Comparison of ENCODE assay signal across 13 mouse cellular contexts in genomic region chr2:120646777-120647176, GRCm38 (mm10). TPM values are rescaled to one million over a fixed set of nuclear protein-coding genes. Genes with fewer than 3 reads are reported as not detected.
DNase-seq lines count a peak whose midpoint lies in the region; ATAC-seq and TF ChIP-seq lines count a peak whose summit lies in the region.
"Had no signal": no experiment of that assay in that cellular context is flagged by ENCODE, and none has a peak within 500 bp of the region (broad histone marks: within the 10 kb centered on the region; RNA-seq: fewer than 3 reads in every experiment).

No protein-coding gene starts in this region.

- no peak overlapping the region for H3K9ac ChIP-seq in limb, embryonic 14.5 days (ENCODE audit: low read depth, low read length, severe bottlenecking)
- no peak overlapping the region for H3K9ac ChIP-seq in embryonic facial prominence, embryonic 15.5 days
- H3K9ac ChIP-seq: intestine, embryonic 15.5 days; liver, embryonic 13.5 days had no signal

- no peaks in the 10 kb centered on the region for H3K9me3 ChIP-seq in limb, embryonic 14.5 days (ENCODE audit: control insufficient read depth, low read length)
- H3K9me3 ChIP-seq in limb, embryonic 10.5 days (replicated peaks), result no peaks in the 10 kb centered on the region
- no peaks in the 10 kb centered on the region for H3K9me3 ChIP-seq in embryonic facial prominence, embryonic 15.5 days (replicated peaks)
- H3K9me3 ChIP-seq: forebrain, embryonic 10.5 days; hindbrain, embryonic 10.5 days; intestine, embryonic 15.5 days; liver, embryonic 13.5 days had no signal

- DNase-seq in limb, embryonic 14.5 days (ENCODE audit: low spot score), result peak; percentile 37
- DNase-seq in limb, embryonic 10.5 days (ENCODE audit: low spot score), result no peak
- DNase-seq in heart, postnatal 14 days, result peak; percentile 45 to 56
- peak; percentile 54 to 84 for DNase-seq in lung, postnatal 4 days
- no peak for DNase-seq in adrenal gland, postnatal 25 days
- DNase-seq: adrenal gland, postnatal 36 days; kidney, postnatal 36 days; liver, embryonic 13.5 days had no signal

- no peaks in the 10 kb centered on the region for H3K4me1 ChIP-seq in limb, embryonic 14.5 days (ENCODE audit: control insufficient read depth, insufficient read depth, low read length)
- no peaks in the 10 kb centered on the region for H3K4me1 ChIP-seq in limb, embryonic 10.5 days
- peaks cover under 1% of the 10 kb centered on the region; the same call in 1 of the 2 replicates for H3K4me1 ChIP-seq in embryonic facial prominence, embryonic 15.5 days
- H3K4me1 ChIP-seq: forebrain, embryonic 10.5 days; hindbrain, embryonic 10.5 days; intestine, embryonic 15.5 days; liver, embryonic 13.5 days had no signal

- no peak overlapping the region for H3K27ac ChIP-seq in limb, embryonic 14.5 days (replicated peaks; ENCODE audit: low read depth, low read length)
- H3K27ac ChIP-seq in limb, embryonic 10.5 days, result no peak overlapping the region
- no peak overlapping the region for H3K27ac ChIP-seq in embryonic facial prominence, embryonic 15.5 days (replicated peaks)
- H3K27ac ChIP-seq: forebrain, embryonic 10.5 days; hindbrain, embryonic 10.5 days; intestine, embryonic 15.5 days; liver, embryonic 13.5 days had no signal

- H3K27me3 ChIP-seq in limb, embryonic 14.5 days (ENCODE audit: control insufficient read depth, insufficient read depth, low read length), result no peaks in the 10 kb centered on the region
- H3K27me3 ChIP-seq in limb, embryonic 10.5 days (ENCODE audit: low read depth, poor library complexity, severe bottlenecking), result no peaks in the 10 kb centered on the region
- no peaks in the 10 kb centered on the region for H3K27me3 ChIP-seq in embryonic facial prominence, embryonic 15.5 days
- H3K27me3 ChIP-seq: intestine, embryonic 15.5 days had no signal

- no peak overlapping the region for H3K4me3 ChIP-seq in limb, embryonic 14.5 days (replicated peaks; ENCODE audit: low read length)
- H3K4me3 ChIP-seq in limb, embryonic 10.5 days, result no peak overlapping the region
- H3K4me3 ChIP-seq in embryonic facial prominence, embryonic 15.5 days (replicated peaks), result no peak overlapping the region
- H3K4me3 ChIP-seq: forebrain, embryonic 10.5 days; hindbrain, embryonic 10.5 days; intestine, embryonic 15.5 days; liver, embryonic 13.5 days had no signal

- TF ChIP-seq POLR2A in limb, embryonic 14.5 days (IDR thresholded peaks at IDR 0.05; ENCODE audit: borderline replicate concordance, extremely low read depth, insufficient read depth, insufficient read length), result no peak

- WGBS in limb, embryonic 14.5 days, result 47% methylated on average over 4 of the region's 4 CpGs
- WGBS in limb, embryonic 10.5 days, result 57% methylated on average over 4 of the region's 4 CpGs
- 25% methylated on average over 4 of the region's 4 CpGs for WGBS in embryonic facial prominence, embryonic 15.5 days

- H3K36me3 ChIP-seq in limb, embryonic 14.5 days (ENCODE audit: control insufficient read depth, insufficient read depth, low read length), result no peaks in the 10 kb centered on the region
- no peaks in the 10 kb centered on the region for H3K36me3 ChIP-seq in limb, embryonic 10.5 days
- H3K36me3 ChIP-seq in embryonic facial prominence, embryonic 15.5 days, result no peaks in the 10 kb centered on the region
- H3K36me3 ChIP-seq: forebrain, embryonic 10.5 days; hindbrain, embryonic 10.5 days; intestine, embryonic 15.5 days; liver, embryonic 13.5 days had no signal

- intact Hi-C loops in heart, postnatal 14 days (cut with DNase I), result no loop called here

- no peak for ATAC-seq in limb, embryonic 14.5 days (ENCODE audit: low FRiP score, low read depth)
- 0 out of 2 replicates have a peak, but pooled peaks have one; percentile 63 for ATAC-seq in embryonic facial prominence, embryonic 15.5 days (ENCODE audit: insufficient number of reproducible peaks, low FRiP score, low TSS enrichment, low read depth)
- no peak for ATAC-seq in monocyte, adult 5-6 weeks (replicated peaks; ENCODE audit: insufficient number of reproducible peaks, low FRiP score, low TSS enrichment, poor library complexity, severe bottlenecking)
- ATAC-seq: intestine, embryonic 15.5 days had no signal

- H3K4me2 ChIP-seq in limb, embryonic 14.5 days (replicated peaks; ENCODE audit: low read depth, low read length, severe bottlenecking), result no peak overlapping the region
- no peak overlapping the region for H3K4me2 ChIP-seq in embryonic facial prominence, embryonic 15.5 days (replicated peaks)
- H3K4me2 ChIP-seq: intestine, embryonic 15.5 days; liver, embryonic 13.5 days had no signal

RNA-seq across cellular contexts. Expression of gene Stard9, which starts 17.9 kb away (rescaled TPM):
- polyA plus RNA-seq in limb, embryonic 14.5 days (2012; rRNA removed), result 25.4 and 28.4 TPM in 2 replicates
- polyA plus RNA-seq in limb, embryonic 14.5 days (2014; fragmentation: Nextera tagmentation; extraction: Ambion mirVana), result 10.7 and 11.4 TPM in 2 replicates
- polyA plus RNA-seq in limb, embryonic 10.5 days (2016; fragmentation: Nextera tagmentation; extraction: Ambion mirVana), result 2.2 and 3.1 TPM in 2 replicates
- 6.7 and 7.3 TPM in 2 replicates for polyA plus RNA-seq in embryonic facial prominence, embryonic 15.5 days (2015; fragmentation: Nextera tagmentation; extraction: Ambion mirVana)
- 10 to 100 TPM; 16.1 to 17.9 TPM for total RNA-seq in heart, postnatal 14 days (2021)
- total RNA-seq in monocyte, adult 5-6 weeks (2017), result 4.1 to 9.6 TPM (median 6.0 TPM) in 3 replicates
- 20.0 and 31.6 TPM in 2 replicates for total RNA-seq in adrenal gland, postnatal 25 days (2021)

RNA-seq across cellular contexts. Expression of gene Lrrc57, which starts 37.5 kb away (rescaled TPM):
- 18.1 and 18.4 TPM in 2 replicates for polyA plus RNA-seq in limb, embryonic 14.5 days (2012; rRNA removed)
- 19.4 and 20.7 TPM in 2 replicates for polyA plus RNA-seq in limb, embryonic 14.5 days (2014; fragmentation: Nextera tagmentation; extraction: Ambion mirVana)
- polyA plus RNA-seq in limb, embryonic 10.5 days (2016; fragmentation: Nextera tagmentation; extraction: Ambion mirVana), result 24.7 and 31.0 TPM in 2 replicates
- polyA plus RNA-seq in embryonic facial prominence, embryonic 15.5 days (2015; fragmentation: Nextera tagmentation; extraction: Ambion mirVana), result 24.7 and 26.3 TPM in 2 replicates
- total RNA-seq in heart, postnatal 14 days (2021), result 10 to 100 TPM; 13.3 to 13.6 TPM
- 19.6 to 36.9 TPM (median 28.1 TPM) in 3 replicates for total RNA-seq in monocyte, adult 5-6 weeks (2017)
- total RNA-seq in adrenal gland, postnatal 25 days (2021), result 15.6 and 27.9 TPM in 2 replicates

RNA-seq across cellular contexts. Expression of gene Haus2, which starts 37.6 kb away (rescaled TPM):
- 13.2 and 15.0 TPM in 2 replicates for polyA plus RNA-seq in limb, embryonic 14.5 days (2012; rRNA removed)
- polyA plus RNA-seq in limb, embryonic 14.5 days (2014; fragmentation: Nextera tagmentation; extraction: Ambion mirVana), result 20.5 and 21.6 TPM in 2 replicates
- 34.5 and 35.9 TPM in 2 replicates for polyA plus RNA-seq in limb, embryonic 10.5 days (2016; fragmentation: Nextera tagmentation; extraction: Ambion mirVana)
- 20.6 and 22.4 TPM in 2 replicates for polyA plus RNA-seq in embryonic facial prominence, embryonic 15.5 days (2015; fragmentation: Nextera tagmentation; extraction: Ambion mirVana)
- 10 to 100 TPM in 1 of 2 experiments, 1 to 10 TPM in 1; 9.2 to 10.8 TPM for total RNA-seq in heart, postnatal 14 days (2021)
- 12.5 to 16.3 TPM (median 16.0 TPM) in 3 replicates for total RNA-seq in monocyte, adult 5-6 weeks (2017)
- 14.8 and 15.5 TPM in 2 replicates for total RNA-seq in adrenal gland, postnatal 25 days (2021)

Comparison
In these comparisons a context has a peak if more than half of its experiments do, and no peak if none do; other contexts are left out.
1. DNase-seq: peak in limb, embryonic 14.5 days (single experiment), heart, postnatal 14 days (2 of 2) and lung, postnatal 4 days (2 of 2); none in limb, embryonic 10.5 days (single experiment) and adrenal gland, postnatal 25 days (single experiment).